Mouse (Mus musculus) heart, postnatal 0 days (tissue): Measurements from ENCODE around the gene Clpb.

Experiments
- CTCF ChIP-seq: IDR thresholded peaks from 2 replicates; pipeline ENCODE4 v1.5.1; 2016; ENCODE audit warnings: antibody characterized with exemption, control low read depth, low read depth
- EP300 ChIP-seq: IDR thresholded peaks from 2 replicates; pipeline ENCODE4 v1.6.1; 2016; ENCODE audit warnings: antibody characterized with exemption, low read depth

DNA sequence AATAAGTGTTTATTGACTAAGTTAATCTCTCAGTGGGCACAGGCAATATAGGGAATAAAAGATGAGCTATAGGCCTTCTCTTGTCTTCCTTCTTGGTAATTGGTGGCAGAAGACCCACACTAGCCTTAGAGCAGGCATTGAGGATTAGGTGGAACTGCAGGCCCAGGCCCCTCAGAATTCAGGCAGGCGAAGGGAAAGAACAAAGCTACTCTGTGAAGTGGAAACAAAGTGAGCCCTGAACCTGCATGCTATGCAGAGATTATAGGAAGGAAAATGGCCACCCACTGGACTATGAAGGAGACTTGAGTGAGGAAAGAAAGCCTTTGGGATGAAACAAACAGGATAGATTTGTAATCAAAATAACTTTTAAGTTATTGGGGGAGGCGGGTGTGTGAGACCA is 69.6 kb downstream of the Clpb start:
- TF ChIP-seq CTCF = no peak
- TF ChIP-seq EP300 = no peak
